Mouse (Mus musculus): ENCODE results near the gene Sln.
A peak's percentile ranks its signal among the peaks of the same experiment; 100 is the strongest.

Sln gene

DNA sequence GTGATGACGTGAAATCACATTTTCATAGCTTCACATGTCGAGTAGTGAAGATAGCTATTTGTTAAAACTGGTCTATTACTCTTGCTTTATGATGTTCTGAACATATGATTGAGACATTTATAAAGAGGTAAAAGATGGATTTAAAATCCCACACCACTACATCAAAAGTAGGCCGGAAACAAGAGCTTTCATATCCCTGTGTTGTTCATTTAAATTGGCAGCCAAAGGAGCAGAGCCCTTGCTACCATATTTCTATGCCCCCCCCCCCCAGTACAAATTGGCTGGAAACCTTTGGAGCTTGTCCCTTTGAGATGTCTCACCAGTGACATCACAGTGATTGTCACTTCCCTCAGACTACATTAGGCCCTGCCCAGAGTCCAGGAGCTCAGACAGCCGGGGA, at the start of gene Sln:
TSS of gene Sln (plus strand) at position 301 of the 400 bp plus-strand sequence.
- no peak for DNase-seq

DNA sequence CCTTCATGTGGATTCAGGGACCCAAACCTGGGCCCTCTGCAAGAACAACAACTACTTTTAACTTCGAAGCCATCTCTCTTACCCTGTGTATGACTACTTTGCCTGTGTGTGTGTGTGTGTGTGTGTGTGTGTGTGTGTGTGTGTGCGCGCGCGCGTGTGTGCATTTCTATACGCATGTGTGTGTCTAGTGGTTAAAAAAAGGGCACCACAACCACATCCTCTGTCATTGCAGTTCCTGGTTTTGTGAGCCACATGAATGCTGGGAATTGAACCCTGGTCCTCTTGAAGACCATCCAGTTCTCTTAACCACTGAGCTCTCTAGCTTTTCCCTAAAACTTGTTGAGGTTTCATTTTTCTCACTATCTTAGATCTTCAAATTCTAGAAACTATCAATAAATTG, 47.0 kb upstream of the Sln start:
- no peak for DNase-seq

DNA sequence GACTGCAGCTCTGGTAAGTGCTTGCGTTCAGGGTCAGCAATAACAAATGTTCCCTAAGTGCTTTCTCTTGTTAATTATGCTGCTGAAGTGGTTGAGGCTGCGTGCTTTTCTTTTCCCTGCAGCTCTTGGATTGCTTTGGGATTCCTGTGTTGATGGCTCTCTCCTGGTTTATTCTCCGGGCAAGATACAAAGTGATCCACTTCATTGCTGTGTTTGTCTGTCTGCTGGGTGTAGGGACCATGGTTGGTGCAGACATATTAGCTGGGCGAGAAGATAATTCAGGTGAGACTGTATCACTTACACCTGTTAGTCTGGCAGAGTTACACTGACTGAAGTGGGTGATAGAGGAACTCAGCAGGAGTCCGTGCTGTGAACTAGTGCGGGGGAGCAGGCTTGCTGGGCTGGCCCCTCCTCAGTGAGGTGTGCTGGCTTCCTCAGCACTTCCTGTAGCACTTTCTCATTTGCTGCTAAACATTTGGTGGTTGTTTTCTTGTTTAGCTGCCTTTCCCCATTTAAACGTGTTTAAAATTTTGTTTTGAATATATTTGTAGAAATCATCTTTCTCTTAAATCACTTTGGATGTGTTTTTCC, 43.4 kb upstream of the Sln start:
- DNase-seq = peak; percentile 55 to 76

DNA sequence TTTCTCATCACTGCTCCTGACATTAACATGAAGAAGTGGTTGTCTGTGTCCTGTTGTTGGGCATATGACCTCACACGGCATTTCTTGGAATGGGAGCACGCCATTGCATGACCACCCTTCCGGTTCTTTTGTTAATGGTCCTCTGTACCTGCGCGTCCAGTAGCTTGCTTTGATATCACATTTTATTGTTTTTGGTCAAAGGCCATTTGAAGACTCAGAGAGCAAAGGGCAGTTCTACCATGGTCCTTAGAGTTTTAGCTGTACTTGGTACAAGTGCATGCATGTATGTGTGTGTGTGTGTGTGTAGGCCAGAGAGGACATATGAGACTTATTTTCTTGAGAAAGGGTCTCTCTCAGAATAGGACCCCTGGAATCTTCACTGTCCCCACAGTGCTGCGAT, 36.5 kb upstream of the Sln start:
- DNase-seq = no peak

DNA sequence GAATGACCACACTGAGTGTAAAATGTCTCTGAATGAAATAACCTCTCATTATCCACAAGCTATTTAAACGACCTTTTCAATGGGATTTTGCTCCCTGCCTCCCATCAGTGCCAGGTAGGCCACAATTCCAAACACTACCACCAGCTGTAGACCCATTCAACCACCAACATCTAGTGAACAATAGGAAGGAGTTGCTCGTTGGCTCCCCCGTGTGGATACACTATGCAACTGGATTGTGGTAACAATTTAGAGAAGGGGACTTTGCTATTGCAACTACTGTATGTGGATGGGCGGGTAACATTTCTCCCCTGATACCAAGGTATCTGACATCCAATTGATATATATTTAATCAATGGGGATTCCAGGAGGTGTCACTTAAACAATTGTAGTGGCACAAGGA, 31.2 kb upstream of the Sln start:
- DNase-seq = peak; percentile 73 to 78

DNA sequence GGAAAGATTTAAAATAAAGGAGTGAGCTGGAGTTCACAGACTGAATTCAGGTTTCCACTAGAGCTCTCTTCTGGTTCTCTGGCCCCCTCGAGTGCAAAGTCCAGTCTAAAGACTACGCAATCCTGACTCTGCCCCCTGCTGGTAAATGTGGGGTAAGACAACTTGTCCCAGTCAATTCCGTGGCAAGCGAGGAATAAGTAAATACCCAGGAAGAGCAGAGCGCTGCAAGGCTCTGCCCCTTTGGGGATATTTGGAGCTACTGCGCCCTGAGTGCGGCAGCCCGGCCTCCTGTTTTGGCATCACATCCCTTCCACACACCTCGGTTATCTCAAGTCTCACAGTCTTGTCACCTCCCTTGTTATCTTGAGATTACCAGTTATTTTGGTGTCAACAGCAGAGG, 24.6 kb upstream of the Sln start:
- DNase-seq = no peak

DNA sequence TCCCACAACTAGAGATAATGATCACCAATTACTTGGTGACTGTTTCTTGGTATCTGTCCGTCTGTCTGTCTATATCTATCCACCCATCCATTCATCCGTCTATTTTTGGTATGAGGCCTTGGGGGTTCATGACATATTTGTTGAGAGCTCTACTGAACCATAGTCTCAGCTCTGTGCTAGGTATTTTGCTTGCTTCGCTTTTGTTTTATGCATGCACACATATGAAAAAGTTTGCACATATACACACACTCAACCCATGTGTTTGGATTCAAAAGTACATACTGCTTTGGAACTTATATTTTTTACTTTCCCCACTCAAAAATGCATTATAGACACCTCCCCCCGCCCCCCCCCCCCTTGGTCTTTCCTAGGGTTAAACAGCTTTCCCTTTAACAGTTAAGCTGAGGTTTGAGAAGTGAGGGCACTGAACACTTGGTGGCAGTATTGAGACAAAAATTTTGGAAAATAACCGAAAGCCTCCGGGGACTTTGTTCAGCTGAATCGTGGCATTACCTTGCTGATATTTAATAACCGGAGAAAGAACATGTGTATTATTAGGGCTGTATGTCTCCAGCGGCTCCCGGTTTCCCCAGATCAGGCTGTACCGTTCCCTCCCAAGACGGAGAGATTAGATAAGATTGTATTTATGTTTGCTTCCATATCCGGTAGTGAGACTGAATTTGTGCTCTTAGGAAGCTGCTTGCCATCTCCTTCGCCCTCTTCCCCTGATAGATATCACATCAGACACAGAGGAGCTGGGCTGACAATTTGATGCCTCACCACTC, 20.7 kb upstream of the Sln start:
- peak; percentile 25 to 35 for DNase-seq

DNA sequence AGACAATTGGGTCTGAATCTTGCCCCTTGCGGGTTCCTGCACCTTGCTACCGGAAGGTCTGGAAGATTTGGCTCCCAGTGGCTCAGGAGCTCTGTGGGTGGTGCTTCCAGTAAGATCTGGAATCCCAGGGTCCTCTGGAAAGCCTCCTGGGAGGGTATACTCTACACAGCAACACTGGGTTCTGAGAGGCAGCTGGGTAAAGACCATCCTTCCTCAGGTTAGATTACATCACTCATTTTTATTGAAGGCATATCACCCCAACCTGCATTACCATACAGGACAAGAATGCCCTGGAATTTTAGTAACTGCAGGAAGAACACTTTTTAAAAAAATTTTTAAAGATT, 20.1 kb upstream of the Sln start:
- DNase-seq = no peak

DNA sequence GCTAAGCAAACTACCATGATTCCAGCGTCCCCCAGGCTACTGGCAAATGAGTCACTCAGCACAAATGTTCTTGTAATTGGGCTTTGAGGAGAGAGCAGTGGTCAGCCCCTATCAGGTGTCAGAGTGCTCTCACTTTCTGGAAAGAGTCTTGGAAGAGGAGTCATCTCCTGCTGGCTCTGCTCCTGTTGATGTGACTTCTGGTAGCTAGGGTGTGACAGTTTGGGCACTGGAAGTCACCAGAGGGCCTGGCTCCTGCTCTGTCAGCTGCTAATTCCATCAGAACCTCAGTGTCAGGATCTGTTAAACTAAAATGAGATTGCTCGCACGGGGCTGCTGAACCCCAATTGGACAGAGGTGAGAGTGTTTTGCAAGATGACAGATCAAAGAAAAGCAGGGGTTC, 14.9 kb upstream of the Sln start:
- DNase-seq = no peak

DNA sequence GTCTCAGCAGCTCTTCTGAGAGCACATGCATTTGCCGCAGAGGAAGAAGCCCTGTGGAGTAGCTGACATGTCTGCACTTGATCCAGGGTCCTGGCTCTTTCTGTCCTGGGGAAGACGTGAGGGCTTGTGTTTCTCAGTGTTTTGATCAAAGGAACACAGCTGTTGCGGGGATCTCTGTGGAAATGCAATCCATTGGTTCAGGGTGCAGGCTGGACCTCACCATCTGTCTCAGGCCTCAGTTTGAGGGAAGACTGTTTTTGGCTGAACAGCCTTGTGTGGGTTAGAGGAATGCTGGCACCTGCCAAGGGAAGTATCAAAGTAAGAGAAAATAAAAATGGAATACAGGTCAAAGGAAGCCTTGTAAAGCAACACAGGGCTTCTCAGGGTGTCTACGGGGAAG, 14.0 kb upstream of the Sln start:
- no peak for DNase-seq

DNA sequence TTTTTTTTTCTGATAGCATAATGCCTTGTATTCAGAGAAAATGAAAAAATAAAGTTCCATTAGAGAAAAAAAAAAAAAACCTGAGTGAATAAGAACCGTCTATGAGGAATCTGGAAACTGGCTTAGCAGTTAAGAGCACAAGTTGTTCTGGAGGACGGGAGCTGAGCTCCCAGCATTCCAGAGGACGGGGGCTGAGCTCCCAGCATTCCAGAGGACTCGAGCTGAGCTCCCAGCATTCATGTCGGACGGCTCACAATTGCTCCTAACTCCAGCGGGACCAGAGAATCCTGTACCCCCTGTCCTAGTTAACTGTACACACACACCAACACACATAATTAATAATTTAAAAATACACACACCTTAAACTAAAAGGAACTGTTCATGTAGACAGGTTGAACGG, 11.1 kb upstream of the Sln start:
- no peak for DNase-seq

DNA sequence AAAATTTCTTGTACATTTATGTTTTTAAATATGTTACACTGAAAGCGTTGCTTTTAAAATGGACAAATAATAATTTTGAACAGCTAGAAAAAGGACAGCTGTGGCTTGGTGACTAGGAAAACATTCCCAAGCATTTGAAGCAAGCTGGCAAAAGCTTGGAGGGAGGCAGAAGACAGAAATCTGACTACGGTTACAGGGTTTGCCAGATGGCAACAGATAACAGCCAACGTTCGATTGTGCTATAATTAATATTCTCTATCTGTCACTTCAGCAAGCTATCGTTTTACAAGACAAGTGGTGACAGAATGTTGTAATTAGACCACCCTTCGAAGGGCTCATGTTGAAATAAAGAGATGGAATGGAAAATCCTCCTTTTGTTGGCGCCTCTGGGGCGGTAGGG, 1.4 kb upstream of the Sln start:
- no peak for DNase-seq

DNA sequence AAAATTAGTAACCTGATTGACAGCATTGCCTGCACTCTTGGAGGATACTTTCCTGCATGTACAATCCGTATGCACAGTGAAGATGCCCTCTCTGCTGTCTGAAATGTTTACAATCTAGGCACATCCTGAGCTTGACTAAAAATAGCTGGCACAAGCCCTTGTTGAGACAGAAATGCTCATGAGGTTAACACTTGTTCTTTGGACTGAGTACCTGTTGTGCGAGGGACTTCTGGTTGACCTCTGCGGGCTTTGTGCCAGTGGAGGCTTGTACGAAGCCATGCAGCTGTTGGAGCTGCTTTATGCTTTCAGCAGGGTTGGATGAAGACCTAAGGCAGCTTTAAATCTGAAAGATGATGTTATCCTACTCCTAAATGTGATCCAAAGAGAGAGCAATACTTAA, 2.2 kb downstream of the Sln start:
- DNase-seq = no peak

DNA sequence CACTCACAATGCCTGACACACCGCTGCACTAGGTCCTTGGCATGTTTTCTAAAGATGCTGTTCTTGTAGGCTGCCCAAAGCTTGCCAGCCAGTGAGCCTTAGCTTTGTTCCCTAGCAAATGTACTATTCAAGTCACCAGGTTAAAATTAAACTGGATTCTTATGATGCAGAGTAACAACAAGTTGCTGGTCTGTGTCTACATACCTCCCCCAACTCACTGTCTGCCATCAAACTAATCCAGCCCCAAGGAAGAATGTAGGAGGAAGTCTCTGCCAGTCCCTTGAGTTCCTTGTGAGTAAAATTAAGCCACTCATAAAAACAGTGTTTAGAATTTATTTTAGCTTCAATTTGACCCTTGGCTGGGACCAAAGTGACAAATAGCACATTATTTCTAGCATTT, 3.7 kb downstream of the Sln start:
- DNase-seq = no peak

DNA sequence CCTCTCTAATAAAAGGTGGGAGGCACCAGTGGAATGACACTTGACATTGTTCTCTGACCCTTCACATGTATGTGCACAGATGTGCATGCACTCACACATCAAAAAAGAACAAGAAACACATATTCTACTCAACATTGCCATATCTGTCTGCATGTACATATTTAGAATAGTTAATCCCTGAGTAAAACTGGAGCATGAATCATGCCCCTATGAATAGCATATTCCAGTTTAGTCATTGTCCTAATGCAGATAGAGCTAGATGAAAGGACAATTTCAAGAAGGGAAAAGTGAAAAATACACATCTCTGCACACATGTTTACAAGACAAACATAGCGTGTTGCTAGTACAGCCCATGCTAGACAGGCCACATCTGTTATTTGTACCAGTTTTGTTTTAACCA, 4.6 kb downstream of the Sln start:
- DNase-seq = no peak

DNA sequence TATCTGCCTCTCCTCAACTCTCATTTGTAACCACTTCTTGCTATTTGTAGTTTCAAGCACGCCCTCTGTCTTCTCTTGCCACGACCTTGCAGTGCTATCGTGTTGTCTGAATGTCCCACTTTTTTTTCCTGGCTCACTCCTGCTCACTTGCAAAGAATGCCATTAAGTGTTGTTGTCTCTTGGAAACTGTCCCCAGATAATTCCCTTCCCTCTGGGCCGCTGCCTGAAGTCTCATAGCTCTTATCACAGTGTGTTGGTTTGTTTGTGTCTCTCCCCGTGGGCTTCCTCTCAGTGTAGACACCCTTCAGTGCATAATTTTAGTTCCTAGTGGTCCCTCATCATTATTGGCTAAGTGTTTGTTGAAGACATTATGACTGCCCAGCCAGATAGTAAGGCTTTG, 7.9 kb downstream of the Sln start:
- DNase-seq = no peak

DNA sequence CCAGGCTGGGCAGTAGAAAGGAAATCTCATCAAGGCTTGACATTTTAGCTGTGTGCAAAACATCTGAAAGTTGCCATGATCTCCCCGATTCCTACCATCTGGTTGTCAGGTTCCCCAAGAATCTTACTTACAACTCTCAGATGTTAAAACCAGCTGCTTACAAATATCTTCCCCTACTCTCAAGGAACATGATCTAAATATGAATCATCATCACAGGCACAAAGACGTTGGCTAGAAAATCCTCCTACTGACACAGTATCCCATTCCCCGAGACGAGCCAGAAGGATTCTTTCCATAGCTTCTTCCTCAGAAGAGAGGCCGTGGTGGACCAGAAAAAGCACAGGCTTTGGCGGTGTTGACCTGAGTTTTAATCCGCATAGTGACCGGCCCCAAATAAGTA, 23.3 kb downstream of the Sln start:
- DNase-seq = no peak

DNA sequence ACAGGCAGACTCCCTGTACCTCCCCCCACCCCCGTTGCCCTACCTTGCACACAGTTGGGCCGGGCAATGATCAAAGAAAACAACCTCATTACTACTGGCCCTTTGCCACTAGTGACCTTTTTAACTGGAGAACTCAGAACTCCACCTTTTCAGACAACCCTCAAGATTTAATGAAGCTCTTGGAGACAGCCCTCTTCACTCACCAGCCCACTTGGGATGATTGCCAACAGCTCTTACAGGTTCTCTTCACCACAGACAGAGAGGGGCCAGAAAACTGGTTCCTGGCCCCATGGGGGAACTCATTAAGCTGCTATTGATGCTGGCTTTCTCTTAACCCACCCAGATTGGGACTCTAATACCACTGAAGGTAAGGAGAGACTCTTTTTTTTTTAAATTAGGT, 27.5 kb downstream of the Sln start:
- no peak for DNase-seq

DNA sequence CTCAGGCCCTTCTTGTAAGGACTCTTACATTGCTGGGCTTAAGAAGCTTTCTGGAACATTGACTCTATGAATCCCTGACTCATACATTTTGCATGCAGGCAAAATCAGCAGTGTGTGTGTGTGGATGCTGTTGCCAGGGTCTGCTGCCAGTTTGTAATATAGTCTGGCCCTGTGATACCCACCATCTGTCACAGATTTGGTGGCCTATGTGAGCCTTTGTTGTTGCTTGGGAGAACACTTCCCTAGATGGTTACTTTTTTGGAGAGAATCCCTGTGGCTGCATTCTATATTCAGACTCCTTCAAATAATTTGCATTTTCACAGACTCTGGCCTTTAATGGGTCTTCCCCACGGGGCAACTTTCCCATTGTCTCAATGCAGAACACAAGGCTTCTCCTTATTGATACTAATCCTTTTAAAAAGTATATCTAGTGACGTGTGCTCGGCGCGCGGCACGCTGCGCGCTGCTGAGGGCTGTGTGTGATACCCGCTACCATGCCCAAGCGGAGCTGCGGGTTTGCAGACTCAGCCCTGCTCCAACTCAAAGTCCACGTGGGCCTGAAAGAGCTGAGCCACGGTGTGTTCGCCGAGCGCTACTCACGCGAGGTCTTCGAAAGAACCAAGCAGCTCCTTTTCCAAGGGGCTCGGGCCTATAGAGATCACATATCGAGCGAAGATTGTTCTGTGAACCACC, 33.8 kb downstream of the Sln start:
- no peak for DNase-seq

DNA sequence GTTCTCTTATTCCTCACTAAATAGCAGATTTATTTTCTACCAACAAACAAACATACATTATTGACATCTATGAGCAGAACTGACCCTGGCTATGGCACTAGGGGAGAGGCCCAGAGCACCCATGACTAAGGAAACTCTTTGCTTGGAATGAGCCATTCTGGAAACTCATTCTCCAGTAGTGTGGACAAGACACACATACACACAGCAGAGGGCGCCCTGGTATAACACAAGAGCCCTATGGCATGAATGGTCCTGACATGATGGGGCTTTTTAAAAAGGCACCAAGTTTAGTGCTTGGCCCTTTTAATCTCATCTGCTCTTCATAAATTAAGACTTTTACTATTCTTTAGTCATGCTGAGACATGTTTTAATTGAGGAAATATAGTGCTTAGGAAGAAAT, 40.1 kb downstream of the Sln start:
- no peak for DNase-seq

DNA sequence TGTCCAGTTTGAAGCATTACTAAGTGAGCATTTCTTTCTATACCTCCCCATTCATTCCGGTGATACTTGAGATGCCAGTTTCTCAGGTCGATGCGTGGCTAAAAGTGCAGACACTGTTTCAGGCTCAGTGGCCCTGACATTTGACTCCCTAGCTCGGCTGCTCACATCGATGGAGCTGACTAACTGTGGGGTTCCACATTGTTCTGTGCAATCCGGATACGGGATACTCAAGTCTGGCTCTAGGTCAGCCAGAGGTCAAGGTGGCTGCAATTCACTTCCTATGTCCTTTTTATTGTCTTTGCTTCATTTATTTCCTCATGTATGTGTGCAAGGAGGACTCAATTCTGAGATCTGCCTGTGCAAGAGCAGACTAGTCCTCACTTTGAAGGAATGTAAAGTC, 45.9 kb downstream of the Sln start:
- no peak for DNase-seq

DNA sequence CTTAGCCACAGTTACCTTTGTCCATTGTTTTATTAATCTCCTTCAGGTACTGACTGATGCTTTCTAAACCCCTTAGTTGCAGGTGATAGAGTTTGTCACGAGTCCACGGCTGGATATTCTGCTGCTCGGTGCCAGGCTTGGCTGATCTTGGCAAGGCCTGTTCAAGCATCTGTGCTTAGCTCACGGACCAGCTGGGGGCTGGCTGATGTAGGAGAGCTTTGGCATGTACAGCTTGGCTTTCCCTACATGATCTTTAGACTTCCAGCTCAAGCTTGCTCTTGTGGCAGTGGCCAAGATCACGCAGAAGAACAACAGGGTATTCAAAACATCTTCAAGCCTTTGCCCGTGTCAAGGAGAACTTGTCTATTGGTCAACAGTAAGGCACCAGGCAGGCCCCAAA, 49.9 kb downstream of the Sln start:
- no peak for DNase-seq

DNA sequence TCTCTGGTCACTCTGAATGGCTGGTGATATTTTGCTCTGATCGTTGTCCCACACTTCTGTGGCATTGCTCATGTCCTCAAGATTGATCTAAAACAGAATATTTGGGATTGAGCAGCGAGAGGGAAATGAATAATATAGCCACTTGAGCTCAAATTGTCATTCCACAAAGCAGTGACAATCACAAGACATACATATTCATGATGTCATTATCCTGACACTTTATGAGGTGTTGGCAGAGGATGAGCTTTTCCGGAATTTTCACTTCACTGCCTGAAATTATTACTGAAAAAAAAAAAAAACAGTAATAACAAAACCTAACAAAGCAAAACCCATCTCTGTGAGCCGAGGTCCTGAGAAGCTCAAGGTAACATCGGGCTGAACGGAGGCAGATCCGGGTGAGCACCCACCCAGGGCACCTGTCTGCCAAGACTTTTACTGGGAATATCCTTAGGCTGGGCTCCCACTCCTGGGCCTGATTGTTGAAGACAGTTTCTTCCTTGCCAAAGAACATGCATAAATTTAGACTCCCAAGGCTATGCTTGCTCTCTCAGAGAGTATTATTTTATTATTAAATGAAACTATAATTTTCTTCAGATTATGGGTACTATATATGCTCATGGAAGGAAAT, 53.4 kb downstream of the Sln start:
- no peak for DNase-seq

All from thymus, postnatal 36 days (tissue).